Mouse (Mus musculus) CH12.LX (cell line): Measurements from ENCODE around the gene Tmem30c. TPM values are rescaled to one million over a fixed set of nuclear protein-coding genes. Genes with fewer than 3 reads are reported as not detected.

ENCODE experiments used
- DNase-seq: peaks from one replicate; pipeline ENCODE4 v3.0.0-alpha.2; 2013; ENCODE audit errors: extremely low read depth
- H3K27ac ChIP-seq: 2 replicates; pipeline ENCODE4 v1.5.1; 2012; ENCODE audit warnings: low read depth, mild to moderate bottlenecking, control low read depth, moderate library complexity; ENCODE audit not compliant: insufficient read depth
- H3K27me3 ChIP-seq: replicated peaks from 2 replicates; pipeline ENCODE3; 2012; ENCODE audit warnings: inconsistent platforms
- H3K36me3 ChIP-seq, 2 experiments: replicated peaks in 1 of 2; 2 replicates each; pipeline versions ENCODE3 to v1.6.1; 2012; ENCODE audit warnings: inconsistent platforms in 1 of 2, low read length in 1 of 2, mild to moderate bottlenecking in 1 of 2, mixed read lengths in 1 of 2, moderate library complexity in 1 of 2; ENCODE audit not compliant: control insufficient read depth in 1 of 2, insufficient read depth in 1 of 2
- H3K4me1 ChIP-seq, 2 experiments: 2 replicates each; pipeline ENCODE4 v1.6.1; 2012; ENCODE audit warnings: inconsistent platforms in 1 of 2, moderate library complexity in 1 of 2; ENCODE audit not compliant: insufficient read depth in 2 of 2, control insufficient read depth in 1 of 2
- H3K4me2 ChIP-seq: 2 replicates; pipeline ENCODE4 v1.6.1; 2012; ENCODE audit warnings: low read depth, mild to moderate bottlenecking, control low read depth; ENCODE audit not compliant: poor library complexity, insufficient read depth, severe bottlenecking
- H3K4me3 ChIP-seq, 3 experiments: fragments of 150-350 bp in 1 of 3; sonication (generic) in 1 of 3; replicated peaks in 1 of 3; 2 replicates each; pipeline versions ENCODE3 to v1.5.1; 2011 to 2012; ENCODE audit warnings: low read depth in 2 of 3, low read length in 2 of 3, mild to moderate bottlenecking in 2 of 3, moderate library complexity in 2 of 3, control low read depth in 1 of 3, improper control_type of control experiment in 1 of 3, inconsistent platforms in 1 of 3, mixed read lengths in 1 of 3; ENCODE audit not compliant: poor library complexity in 1 of 3
- H3K79me2 ChIP-seq: replicated peaks from 2 replicates; pipeline ENCODE4 v1.6.1; 2012; ENCODE audit warnings: mild to moderate bottlenecking, moderate library complexity; ENCODE audit not compliant: control insufficient read depth, poor library complexity, insufficient read depth, severe bottlenecking; ENCODE audit errors: extremely low read depth
- H3K9ac ChIP-seq: 2 replicates; pipeline ENCODE4 v1.6.1; 2012; ENCODE audit warnings: low read depth, mild to moderate bottlenecking, control low read depth, moderate library complexity; ENCODE audit not compliant: insufficient read depth
- H3K9me3 ChIP-seq: replicated peaks from 2 replicates; pipeline ENCODE3; 2012; ENCODE audit warnings: low read length, inconsistent platforms, mixed read lengths
- BHLHE40 ChIP-seq: IDR thresholded peaks from 2 replicates; pipeline ENCODE4 v1.6.1; 2011; ENCODE audit warnings: mild to moderate bottlenecking, low read depth, low read length, improper control_type of control experiment
- CHD1 ChIP-seq: IDR thresholded peaks from 2 replicates; pipeline ENCODE4 v1.6.1; 2012; ENCODE audit warnings: low read depth, low read length, improper control_type of control experiment, inconsistent platforms
- CHD2 ChIP-seq: IDR thresholded peaks from 2 replicates; pipeline ENCODE4 v1.6.1; 2011; ENCODE audit warnings: low read length, improper control_type of control experiment
- CTCF ChIP-seq, 2 experiments: IDR thresholded peaks in 1 of 2; conservative IDR thresholded peaks in 1 of 2; 2 replicates each; pipeline ENCODE4 v1.5.1; 2011 to 2012; ENCODE audit warnings: low read depth in 2 of 2, low read length in 2 of 2, improper control_type of control experiment in 1 of 2, inconsistent platforms in 1 of 2, mild to moderate bottlenecking in 1 of 2, moderate library complexity in 1 of 2
- E2F4 ChIP-seq: IDR thresholded peaks from 2 replicates; pipeline ENCODE4 v1.6.1; 2011; ENCODE audit warnings: low read depth, low read length, improper control_type of control experiment; ENCODE audit not compliant: insufficient replicate concordance
- ELF1 ChIP-seq: IDR thresholded peaks from 2 replicates; pipeline ENCODE4 v1.6.1; 2014; ENCODE audit warnings: low read depth, mild to moderate bottlenecking, inconsistent platforms, low read length, improper control_type of control experiment
- EP300 ChIP-seq: IDR thresholded peaks from 2 replicates; pipeline ENCODE4 v1.6.1; 2011; ENCODE audit warnings: low read length, improper control_type of control experiment
- ETS1 ChIP-seq: conservative IDR thresholded peaks from 2 replicates; pipeline ENCODE4 v1.6.1; 2012; ENCODE audit warnings: low read depth, mild to moderate bottlenecking, inconsistent platforms, low read length, improper control_type of control experiment, moderate library complexity
- GABPA ChIP-seq: IDR thresholded peaks from 2 replicates; pipeline ENCODE4 v1.6.1; 2012; ENCODE audit warnings: low read depth, low read length, improper control_type of control experiment, inconsistent platforms; ENCODE audit not compliant: insufficient replicate concordance
- HCFC1 ChIP-seq: IDR thresholded peaks from 2 replicates; pipeline ENCODE4 v1.6.1; 2012; ENCODE audit warnings: low read depth, mild to moderate bottlenecking, inconsistent platforms, low read length, improper control_type of control experiment
- IRF4 ChIP-seq: IDR thresholded peaks from 2 replicates; pipeline ENCODE4 v1.6.1; 2014; ENCODE audit warnings: low read depth, mild to moderate bottlenecking, inconsistent platforms, low read length, improper control_type of control experiment
- JUN ChIP-seq: IDR thresholded peaks from 2 replicates; pipeline ENCODE4 v1.6.1; 2011; ENCODE audit warnings: low read depth, mild to moderate bottlenecking, low read length, improper control_type of control experiment, moderate library complexity; ENCODE audit not compliant: insufficient read depth
- JUND ChIP-seq: conservative IDR thresholded peaks from 2 replicates; pipeline ENCODE4 v1.6.1; 2011; ENCODE audit warnings: low read depth, low read length, improper control_type of control experiment
- KAT2A ChIP-seq: IDR thresholded peaks from 2 replicates; pipeline ENCODE4 v1.6.1; 2012; ENCODE audit warnings: low read length, improper control_type of control experiment, inconsistent platforms; ENCODE audit not compliant: insufficient replicate concordance
- MAFK ChIP-seq: IDR thresholded peaks from 2 replicates; pipeline ENCODE4 v1.6.1; 2011; ENCODE audit warnings: low read length, improper control_type of control experiment; ENCODE audit not compliant: insufficient replicate concordance
- MAZ ChIP-seq: IDR thresholded peaks from 2 replicates; pipeline ENCODE4 v1.6.1; 2012; ENCODE audit warnings: low read depth, mild to moderate bottlenecking, inconsistent platforms, low read length, improper control_type of control experiment, moderate library complexity
- MEF2A ChIP-seq: IDR thresholded peaks from 2 replicates; pipeline ENCODE4 v1.6.1; 2014; ENCODE audit warnings: low read depth, mild to moderate bottlenecking, inconsistent platforms, low read length, improper control_type of control experiment, borderline replicate concordance
- MXI1 ChIP-seq: IDR thresholded peaks from 2 replicates; pipeline ENCODE4 v1.6.1; 2011; ENCODE audit warnings: mild to moderate bottlenecking, low read depth, low read length, improper control_type of control experiment
- MYC ChIP-seq: IDR thresholded peaks from 2 replicates; pipeline ENCODE4 v1.6.1; 2011; ENCODE audit warnings: low read depth, mild to moderate bottlenecking, improper control_type of control experiment, low read length
- NELFE ChIP-seq: IDR thresholded peaks from 2 replicates; pipeline ENCODE4 v1.6.1; 2011; ENCODE audit warnings: low read depth, low read length, improper control_type of control experiment
- NRF1 ChIP-seq: IDR thresholded peaks from 2 replicates; pipeline ENCODE4 v1.6.1; 2014; ENCODE audit warnings: low read depth, mild to moderate bottlenecking, inconsistent platforms, low read length, improper control_type of control experiment, moderate library complexity
- PAX5 ChIP-seq: IDR thresholded peaks from 2 replicates; pipeline ENCODE4 v1.6.1; 2012; ENCODE audit warnings: low read length, inconsistent platforms, mixed read lengths
- POLR2A ChIP-seq: IDR thresholded peaks from 2 replicates; pipeline ENCODE4 v1.6.1; 2011; ENCODE audit warnings: low read depth, mild to moderate bottlenecking, improper control_type of control experiment, low read length
- POLR2AphosphoS2 ChIP-seq: IDR thresholded peaks from 2 replicates; pipeline ENCODE4 v1.6.1; 2011; ENCODE audit warnings: low read depth, low read length, improper control_type of control experiment
- RAD21 ChIP-seq: IDR thresholded peaks from 2 replicates; pipeline ENCODE4 v1.6.1; 2011; ENCODE audit warnings: low read depth, mild to moderate bottlenecking, low read length, improper control_type of control experiment, moderate library complexity
- RCOR1 ChIP-seq: conservative IDR thresholded peaks from 2 replicates; pipeline ENCODE4 v1.6.1; 2012; ENCODE audit warnings: low read depth, mild to moderate bottlenecking, inconsistent platforms, low read length, improper control_type of control experiment
- SIN3A ChIP-seq: IDR thresholded peaks from 2 replicates; pipeline ENCODE4 v1.6.1; 2012; ENCODE audit warnings: low read length, improper control_type of control experiment, inconsistent platforms
- SMC3 ChIP-seq: IDR thresholded peaks from 2 replicates; pipeline ENCODE4 v1.6.1; 2011; ENCODE audit warnings: low read depth, low read length, improper control_type of control experiment
- TBP ChIP-seq: conservative IDR thresholded peaks from 2 replicates; pipeline ENCODE4 v1.6.1; 2011; ENCODE audit warnings: low read depth, low read length, improper control_type of control experiment
- TCF12 ChIP-seq: IDR thresholded peaks from 2 replicates; pipeline ENCODE4 v1.6.1; 2014; ENCODE audit warnings: low read depth, mild to moderate bottlenecking, inconsistent platforms, low read length, improper control_type of control experiment
- UBTF ChIP-seq: IDR thresholded peaks from 2 replicates; pipeline ENCODE4 v1.6.1; 2012; ENCODE audit warnings: low read depth, mild to moderate bottlenecking, inconsistent platforms, low read length, improper control_type of control experiment, moderate library complexity
- USF1 ChIP-seq: IDR thresholded peaks from 2 replicates; pipeline ENCODE4 v1.6.1; 2014; ENCODE audit warnings: low read depth, mild to moderate bottlenecking, inconsistent platforms, low read length, improper control_type of control experiment
- USF2 ChIP-seq: conservative IDR thresholded peaks from 2 replicates; pipeline ENCODE4 v1.6.1; 2011; ENCODE audit warnings: low read depth, low read length, improper control_type of control experiment
- ZC3H11A ChIP-seq: IDR thresholded peaks from 2 replicates; pipeline ENCODE4 v1.6.1; 2012; ENCODE audit warnings: low read depth, mild to moderate bottlenecking, inconsistent platforms, low read length, improper control_type of control experiment
- ZKSCAN1 ChIP-seq: IDR thresholded peaks from 2 replicates; pipeline ENCODE4 v1.6.1; 2012; ENCODE audit warnings: low read depth, inconsistent platforms, low read length, improper control_type of control experiment, borderline replicate concordance
- ZMIZ1 ChIP-seq: IDR thresholded peaks from 2 replicates; pipeline ENCODE4 v1.6.1; 2012; ENCODE audit warnings: low read depth, mild to moderate bottlenecking, inconsistent platforms, low read length, improper control_type of control experiment
- ZNF384 ChIP-seq: IDR thresholded peaks from 2 replicates; pipeline ENCODE4 v1.6.1; 2012; ENCODE audit warnings: low read depth, low read length, improper control_type of control experiment, inconsistent platforms
- dilution Hi-C: fragments of 300-500 bp; cut with MboI; formaldehyde crosslinking; loops from 2 replicates; pipeline ENCODE4 v1.14.3; 2020; ENCODE audit warnings: low sequenced_read_pairs; ENCODE audit not compliant: extremely low pct_unique_long_range_greater_than_20kb, extremely low pct_ligation_motif_present
- in situ Hi-C: fragments of 300-500 bp; cut with MboI; formaldehyde crosslinking; loops from 3 replicates; pipeline ENCODE4 v1.14.3; 2019; ENCODE audit warnings: low sequenced_read_pairs, low pct_ligation_motif_present, low pct_unique_long_range_greater_than_20kb, mixed read lengths
- polyA plus RNA-seq: library from polyadenylated mRNA; unstranded; fragments of >175 nt; gene quantifications from 2 replicates; pipeline ENCODE4 v1.2.1, GENCODE M21; 2012; ENCODE audit warnings: low read depth; ENCODE audit not compliant: insufficient read length
- total RNA-seq, 2 experiments: library from RNA; depleted of rRNA; stranded (reverse); fragments of 300-350 nt in 1 of 2; fragments of >200 nt in 1 of 2; gene quantifications; 2 replicates each; pipeline ENCODE4 v1.2.3; 2012 to 2014

Gene Tmem30c
- total and polyA plus RNA-seq, 3 experiments, result 0.07 to 0.16 TPM; not detected in 1

GRCm38 (mm10) chr16:57231089-57231936, 61.4 kb downstream of the Tmem30c start, which contains the start of gene Tbc1d23:
TSS of gene Tbc1d23 (minus strand) at chr16:57231504.
- Histone ChIP-seq H3K9me3 (no peaks in the 10 kb centered on the region), H3K4me1 (peaks cover 6 to 41% of the 10 kb centered on the region in 2 experiments), H3K4me2 (peak within 1 kb of the TSS; percentile 94), H3K79me2 (peaks cover 45% of the 10 kb centered on the region), H3K4me3 (peak within 1 kb of the TSS; percentile 81 to 90 (median 85)), H3K27me3 (no peaks in the 10 kb centered on the region), H3K36me3 (peaks cover 0 to 19% of the 10 kb centered on the region in 2 experiments), H3K9ac (peak within 1 kb of the TSS; percentile 93), H3K27ac (peak within 1 kb of the TSS; percentile 40)
- in situ Hi-C loops (no loop called here), dilution Hi-C loops (loop anchor here (25.0 kb wide), 1 partner anchor 381 kb away; the partner anchor contains the start of gene Cmss1)
- DNase-seq, result peak; percentile 100
- TF ChIP-seq JUND, result peak; percentile 34; the same call in 1 of the 2 replicates
- TF ChIP-seq GABPA, result peak; percentile 27; the same call in 1 of the 2 replicates
- TF ChIP-seq KAT2A, result peak; percentile 85; the same call in 1 of the 2 replicates
- 0 out of 2 replicates have a peak, but pooled peaks have one; percentile 38 for TF ChIP-seq TBP
- TF ChIP-seq RAD21, result no peak
- no peak; the same call in none of the 2 replicates for TF ChIP-seq UBTF
- TF ChIP-seq JUN, result no peak; the same call in 1 of the 2 replicates
- peak; percentile 73; the same call in 1 of the 2 replicates for TF ChIP-seq TCF12
- TF ChIP-seq ZKSCAN1, result no peak
- TF ChIP-seq MEF2A, result peak; percentile 66; the same call in 1 of the 2 replicates
- peak; percentile 83; the same call in 1 of the 2 replicates for TF ChIP-seq E2F4
- TF ChIP-seq NELFE, result peak; percentile 76
- 0 out of 2 replicates have a peak, but pooled peaks have one; percentile 55 for TF ChIP-seq MYC
- TF ChIP-seq PAX5, result no peak
- no peak for TF ChIP-seq SMC3
- TF ChIP-seq HCFC1, result peak; percentile 94
- peak; percentile 69 for TF ChIP-seq IRF4
- no peak for TF ChIP-seq MAFK
- TF ChIP-seq USF2, result no peak; the same call in 1 of the 2 replicates
- no peak for TF ChIP-seq EP300
- peak; percentile 89 for TF ChIP-seq MAZ
- no peak for TF ChIP-seq CTCF (conservative IDR thresholded peaks at IDR 0.05 in 1 of 2, IDR thresholded peaks at IDR 0.05 in 1 of 2; ENCODE audit: low read depth in 2 of 2, low read length in 2 of 2)
- no peak for TF ChIP-seq MXI1
- no peak for TF ChIP-seq ZC3H11A
- TF ChIP-seq ZNF384, result 0 out of 2 replicates have a peak, but pooled peaks have one; percentile 1
- peak; percentile 88 for TF ChIP-seq ELF1
- peak; percentile 60; the same call in 1 of the 2 replicates for TF ChIP-seq ETS1
- 0 out of 2 replicates have a peak, but pooled peaks have one; percentile 24 for TF ChIP-seq CHD1
- TF ChIP-seq NRF1, result peak; percentile 6
- TF ChIP-seq USF1, result no peak
- peak; percentile 47; the same call in 1 of the 2 replicates for TF ChIP-seq POLR2AphosphoS2
- peak; percentile 67 for TF ChIP-seq ZMIZ1
- TF ChIP-seq BHLHE40, result no peak
- 0 out of 2 replicates have a peak, but pooled peaks have one; percentile 12 for TF ChIP-seq CHD2
- peak; percentile 98 for TF ChIP-seq SIN3A
- TF ChIP-seq RCOR1, result no peak; the same call in 1 of the 2 replicates
- peak; percentile 73 for TF ChIP-seq POLR2A
